Mouse (Mus musculus) forebrain, postnatal 0 days (tissue): ENCODE measurements around the gene Snrpa. TPM values are rescaled to one million over a fixed set of nuclear protein-coding genes. Genes with fewer than 3 reads are reported as not detected.

Source experiments
- ATAC-seq: fragments of 200-750 bp; cut with Nextera tagmentation; 2 replicates; pipeline ENCODE4 v1.8.0; 2017; ENCODE audit warnings: mild to moderate bottlenecking, moderate library complexity
- DNase-seq: peaks from one replicate; pipeline ENCODE4 v3.0.0-alpha.2; 2015
- H3K27ac ChIP-seq: fragments of 300-500 bp; sonication (generic); 2 replicates; pipeline ENCODE4 v1.5.1; 2014; ENCODE audit warnings: low read depth, mild to moderate bottlenecking, antibody characterized with exemption, low read length, moderate library complexity, mixed read lengths
- H3K27me3 ChIP-seq: fragments of 300-500 bp; sonication (generic); 2 replicates; pipeline ENCODE4 v1.6.1; 2014; ENCODE audit warnings: mild to moderate bottlenecking, low read length, mixed read lengths; ENCODE audit not compliant: insufficient read depth
- H3K36me3 ChIP-seq: fragments of 300-500 bp; sonication (generic); 2 replicates; pipeline ENCODE4 v1.6.1; 2014; ENCODE audit warnings: mild to moderate bottlenecking, moderate library complexity; ENCODE audit not compliant: insufficient read depth
- H3K4me1 ChIP-seq: fragments of 300-500 bp; sonication (generic); 2 replicates; pipeline ENCODE4 v1.6.1; 2014; ENCODE audit warnings: antibody characterized with exemption; ENCODE audit not compliant: insufficient read depth
- H3K4me2 ChIP-seq: fragments of 300-500 bp; sonication (generic); 2 replicates; pipeline ENCODE4 v1.6.1; 2014; ENCODE audit warnings: low read depth, mild to moderate bottlenecking, moderate library complexity
- H3K4me3 ChIP-seq: fragments of 300-500 bp; sonication (generic); 2 replicates; pipeline ENCODE4 v1.5.1; 2014; ENCODE audit warnings: low read depth, low read length, mixed read lengths
- H3K9ac ChIP-seq: fragments of 300-500 bp; sonication (generic); 2 replicates; pipeline ENCODE4 v1.6.1; 2014; ENCODE audit warnings: mild to moderate bottlenecking
- H3K9me3 ChIP-seq: fragments of 300-500 bp; sonication (generic); 2 replicates; pipeline ENCODE4 v1.6.1; 2016; ENCODE audit warnings: low read length
- CTCF ChIP-seq: sonication (generic); IDR thresholded peaks from 2 replicates; pipeline ENCODE4 v1.5.1; 2016; ENCODE audit warnings: antibody characterized with exemption, control low read depth, low read depth
- WGBS: fragments of 180-500 bp; shearing (Covaris S2); extraction: QIAGEN DNeasy Blood & Tissue Kit; methylation state at CpG from one replicate; pipeline ENCODE4 v1.1.7; 2014; 5-methylcytosine and 5-hydroxymethylcytosine counted together
- polyA plus RNA-seq: library from polyadenylated mRNA; unstranded; fragments of >200 nt; fragmentation: Nextera tagmentation; extraction: Ambion mirVana; gene quantifications from 2 replicates; pipeline ENCODE4 v1.2.1, GENCODE M21; 2015
- total RNA-seq: library from RNA; depleted of rRNA; stranded (reverse); fragments of >200 nt; gene quantifications from 2 replicates; pipeline ENCODE4 v1.2.3, GENCODE M21; 2014

Gene Snrpa
- total and polyA plus RNA-seq, 2 experiments from 2014 or later, result 146 to 169 TPM

DNA sequence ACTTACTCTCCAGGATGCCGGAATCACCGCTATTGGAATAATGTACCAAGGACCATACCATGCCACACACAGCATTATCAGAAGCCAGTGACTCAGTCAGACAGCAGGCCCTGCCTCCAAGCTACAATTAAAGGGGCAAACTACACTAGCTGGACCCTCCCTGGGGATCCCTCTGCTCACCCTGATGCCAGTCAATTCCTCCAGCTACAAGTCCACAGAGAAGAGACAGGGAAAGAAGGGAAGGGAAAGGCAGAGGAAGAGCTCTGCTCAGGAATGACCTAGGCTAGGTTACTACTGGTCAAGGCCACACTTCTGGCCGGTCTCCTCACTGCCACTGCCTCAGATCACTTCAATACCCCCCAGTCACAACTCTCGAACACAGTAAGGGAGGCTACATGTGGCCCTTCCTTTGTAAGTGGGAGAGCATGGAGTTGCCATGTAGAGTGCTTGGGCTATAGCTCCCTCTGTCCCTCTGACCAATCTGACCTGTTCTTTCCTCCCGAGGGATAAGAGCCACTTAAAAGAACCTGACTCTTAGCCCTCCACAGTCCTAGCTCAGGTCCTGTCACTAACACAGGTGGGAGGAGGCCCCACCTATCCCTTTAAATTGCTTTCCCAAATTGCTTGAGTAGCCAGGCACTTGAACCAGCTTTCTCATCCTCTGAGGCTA is 33.2 kb downstream of the Snrpa start:
- WGBS, result 83% methylated on average over 5 of the region's 5 CpGs
- Histone ChIP-seq H3K4me3 (no peak overlapping the region), H3K27ac (no peak overlapping the region)

DNA sequence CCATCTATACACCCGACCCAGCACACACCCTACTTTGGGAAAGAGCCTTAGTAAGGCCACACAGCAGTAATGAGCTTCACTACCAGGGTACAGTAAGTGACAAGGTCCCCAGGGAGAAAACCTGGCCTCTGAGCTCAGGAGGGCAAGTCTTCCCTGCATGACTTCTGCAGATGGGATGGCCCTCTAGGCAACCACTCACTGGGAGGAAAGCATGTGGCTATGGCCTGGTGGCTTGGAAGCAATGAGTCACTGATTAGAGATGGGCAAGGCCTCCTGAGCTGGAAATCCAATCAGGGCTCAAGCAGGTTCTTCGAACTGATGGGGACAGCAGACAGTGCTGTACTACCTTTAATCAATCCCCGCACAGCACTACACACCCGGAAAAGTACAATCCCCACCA is 34.3 kb downstream of the Snrpa start:
- Histone ChIP-seq H3K27ac (no peak overlapping the region), H3K36me3 (peaks cover 40% of the 10 kb centered on the region), H3K27me3 (no peaks in the 10 kb centered on the region), H3K4me1 (peaks cover 24% of the 10 kb centered on the region), H3K4me2 (no peak overlapping the region), H3K9ac (no peak overlapping the region), H3K4me3 (no peak overlapping the region), H3K9me3 (no peaks in the 10 kb centered on the region)
- WGBS, result 92% methylated on average over 4 of the region's 4 CpGs
- ATAC-seq, result no peak
- no peak for DNase-seq
- no peak for TF ChIP-seq CTCF

More for the DNA sequence above, 33.2 kb downstream of the Snrpa start:
- DNase-seq (no peak), ATAC-seq (no peak)
- peak overlapping the region; percentile 28; the same call in 1 of the 2 replicates for H3K9ac ChIP-seq
- H3K4me1 ChIP-seq, result peaks cover 24% of the 10 kb centered on the region
- H3K4me2 ChIP-seq, result peak overlapping the region; percentile 75
- H3K9me3 ChIP-seq, result no peaks in the 10 kb centered on the region
- peaks cover 32% of the 10 kb centered on the region for H3K36me3 ChIP-seq
- H3K27me3 ChIP-seq, result no peaks in the 10 kb centered on the region
- no peak for TF ChIP-seq CTCF

DNA sequence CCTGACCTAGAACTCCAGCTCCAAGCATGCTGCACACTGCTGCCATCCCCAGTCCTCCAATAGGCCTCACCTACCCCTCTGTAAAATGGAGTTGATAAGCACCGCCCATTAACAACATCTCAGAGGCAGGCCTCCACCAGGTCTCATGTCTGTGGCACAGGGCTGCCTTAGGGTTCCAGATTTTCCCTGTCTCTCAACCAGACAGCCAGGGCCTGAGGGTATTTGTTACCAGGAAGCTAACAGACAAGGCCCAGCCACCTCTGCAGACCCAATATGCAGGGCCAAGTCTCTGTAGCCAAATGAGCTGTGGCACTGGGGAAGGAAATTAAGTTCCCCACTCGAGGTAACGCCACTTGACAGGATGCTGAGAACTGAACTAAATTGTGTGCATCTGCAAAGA is 35.1 kb downstream of the Snrpa start:
- WGBS, result 86% methylated on average over 3 of the region's 3 CpGs
- TF ChIP-seq CTCF, result no peak
- H3K9me3 ChIP-seq, result no peaks in the 10 kb centered on the region

DNA sequence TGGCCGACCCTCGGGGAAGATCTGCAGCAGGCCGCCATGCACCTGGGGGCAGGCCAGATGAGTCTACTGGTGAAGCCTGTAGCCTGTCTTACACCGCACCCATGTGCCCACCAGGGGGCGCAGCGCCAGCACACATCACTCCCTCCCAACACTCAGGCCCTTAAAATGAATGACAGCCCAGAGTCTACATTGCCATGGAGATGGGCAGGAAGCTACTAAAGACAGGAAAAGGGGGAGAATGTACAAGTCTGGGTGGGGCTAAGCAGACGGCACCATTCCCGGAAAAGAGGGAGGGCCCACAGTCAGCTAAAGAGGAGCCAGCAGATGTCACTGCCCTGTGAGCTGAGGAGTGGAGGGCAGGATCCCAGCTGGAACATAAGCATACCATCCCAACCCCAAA is 36.2 kb downstream of the Snrpa start:
- peak; percentile 97 for TF ChIP-seq CTCF
- peak; percentile 89 for DNase-seq
- Histone ChIP-seq H3K9ac (no peak overlapping the region), H3K9me3 (no peaks in the 10 kb centered on the region), H3K27me3 (no peaks in the 10 kb centered on the region), H3K4me1 (peaks cover 19% of the 10 kb centered on the region), H3K4me3 (no peak overlapping the region), H3K4me2 (no peak overlapping the region), H3K27ac (no peak overlapping the region), H3K36me3 (peaks cover 38% of the 10 kb centered on the region)
- ATAC-seq, result peak; percentile 92
- 16% methylated on average over 8 of the region's 8 CpGs for WGBS

More for the DNA sequence above, 35.1 kb downstream of the Snrpa start:
- ATAC-seq, result no peak
- H3K27me3 ChIP-seq, result no peaks in the 10 kb centered on the region
- H3K27ac ChIP-seq, result no peak overlapping the region
- H3K4me2 ChIP-seq, result no peak overlapping the region
- no peak overlapping the region for H3K9ac ChIP-seq
- DNase-seq, result no peak
- H3K36me3 ChIP-seq, result peaks cover 40% of the 10 kb centered on the region
- no peak overlapping the region for H3K4me3 ChIP-seq
- H3K4me1 ChIP-seq, result peaks cover 24% of the 10 kb centered on the region

DNA sequence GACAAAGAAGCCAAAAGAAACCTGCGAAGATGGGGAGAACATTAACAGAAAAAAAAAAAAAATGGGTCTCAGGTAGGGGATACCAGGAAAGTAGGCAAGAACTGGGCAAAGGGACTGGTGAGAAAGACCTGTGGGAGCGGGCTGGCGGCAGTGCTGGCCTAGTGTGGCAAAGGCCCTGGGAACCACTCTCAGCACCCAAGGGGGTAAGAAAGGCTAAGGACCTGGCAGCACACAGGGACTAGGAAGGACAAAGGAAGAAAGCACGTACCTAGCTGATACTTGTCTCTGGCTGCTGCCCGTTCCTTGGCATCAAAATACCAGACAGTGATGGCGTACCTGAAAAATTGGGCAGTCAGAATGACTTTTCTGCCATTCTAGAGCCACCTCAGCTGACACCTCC is 36.8 kb downstream of the Snrpa start:
- H3K4me1 ChIP-seq, result peaks cover 17% of the 10 kb centered on the region
- WGBS, result 93% methylated on average over 6 of the region's 6 CpGs
- ATAC-seq (no peak), DNase-seq (no peak)
- no peak overlapping the region for H3K4me2 ChIP-seq
- H3K27me3 ChIP-seq, result no peaks in the 10 kb centered on the region
- no peak overlapping the region for H3K27ac ChIP-seq
- no peak overlapping the region for H3K4me3 ChIP-seq
- H3K9me3 ChIP-seq, result no peaks in the 10 kb centered on the region
- no peak overlapping the region for H3K9ac ChIP-seq
- peaks cover 31% of the 10 kb centered on the region for H3K36me3 ChIP-seq
- no peak for TF ChIP-seq CTCF

DNA sequence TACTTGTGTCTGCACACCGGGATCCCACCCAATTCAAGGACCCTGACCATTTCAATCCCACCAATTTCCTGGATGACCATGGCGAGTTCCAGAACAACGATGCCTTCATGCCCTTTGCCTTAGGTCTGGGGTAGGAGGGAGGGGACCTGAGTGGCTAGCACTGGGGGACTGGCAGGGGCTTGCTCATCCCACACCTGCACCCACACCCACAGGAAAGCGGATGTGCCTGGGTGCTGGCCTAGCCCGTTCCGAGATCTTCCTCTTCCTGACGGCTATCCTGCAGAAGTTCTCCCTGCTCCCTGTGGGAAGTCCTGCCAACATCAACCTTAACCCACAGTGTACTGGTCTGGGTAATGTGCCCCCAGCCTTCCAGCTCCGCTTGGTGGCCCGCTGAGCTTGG is 37.9 kb downstream of the Snrpa start:
- no peak overlapping the region for H3K4me3 ChIP-seq
- H3K27ac ChIP-seq, result no peak overlapping the region
- WGBS, result 94% methylated on average over 9 of the region's 9 CpGs
- H3K9ac ChIP-seq, result no peak overlapping the region
- no peaks in the 10 kb centered on the region for H3K27me3 ChIP-seq
- H3K4me1 ChIP-seq, result peaks cover 7% of the 10 kb centered on the region; the same call in 1 of the 2 replicates
- H3K9me3 ChIP-seq, result no peaks in the 10 kb centered on the region
- DNase-seq (no peak), ATAC-seq (no peak)
- peaks cover 28% of the 10 kb centered on the region for H3K36me3 ChIP-seq
- no peak overlapping the region for H3K4me2 ChIP-seq
- TF ChIP-seq CTCF, result no peak

DNA sequence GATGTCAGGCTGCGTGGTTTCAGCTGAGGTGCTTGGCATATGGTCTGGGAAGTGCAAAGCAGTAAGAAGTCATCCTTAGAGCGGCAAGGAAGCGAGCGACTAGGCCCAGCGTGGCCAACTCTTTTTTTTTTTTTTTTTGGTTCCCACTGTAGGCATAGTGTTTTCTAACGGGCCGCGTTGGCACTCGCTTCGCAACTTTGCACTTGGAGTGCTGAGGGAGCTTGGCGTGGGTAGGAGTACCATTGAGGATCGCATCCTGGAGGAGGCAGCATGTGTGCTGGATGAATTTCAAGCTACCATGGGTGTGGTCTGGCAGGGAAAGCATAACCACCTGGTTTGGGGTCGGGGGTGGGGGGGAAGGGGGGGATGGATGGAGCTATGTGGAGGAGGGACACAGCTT is 40.1 kb downstream of the Snrpa start:
- ATAC-seq, result no peak
- WGBS, result 67% methylated on average over 13 of the region's 13 CpGs
- Histone ChIP-seq H3K36me3 (peaks cover 23% of the 10 kb centered on the region), H3K27ac (no peak overlapping the region), H3K9ac (no peak overlapping the region), H3K4me3 (no peak overlapping the region), H3K4me1 (no peaks in the 10 kb centered on the region), H3K9me3 (no peaks in the 10 kb centered on the region), H3K4me2 (no peak overlapping the region), H3K27me3 (no peaks in the 10 kb centered on the region)
- no peak for TF ChIP-seq CTCF
- peak; percentile 12 for DNase-seq
